Mouse (Mus musculus): ENCODE data around the gene Olfr281. TPM values are rescaled to one million over a fixed set of nuclear protein-coding genes. Genes with fewer than 3 reads are reported as not detected.
A peak's percentile ranks its signal among the peaks of the same experiment; 100 is the strongest.
"Not testable (repeated sequence)": the region's sequence is repeated elsewhere in the genome, so short reads cannot be mapped to it uniquely, and the experiment has no call there.

Gene Olfr281
- not detected in 2 replicates for polyA plus RNA-seq (2012; rRNA removed)

- Histone ChIP-seq H3K27me3 (ENCODE audit: control insufficient read depth, insufficient read depth, low read length) (no peaks in the 10 kb centered on the region), H3K4me1 (ENCODE audit: control insufficient read depth, insufficient read depth, low read length) (no peaks in the 10 kb centered on the region), H3K27ac (ENCODE audit: insufficient read depth, low read length) (no peak within 1 kb of the TSS), H3K4me3 (replicated peaks; ENCODE audit: insufficient read depth, low read depth, low read length) (no peak within 1 kb of the TSS)
- no peak for TF ChIP-seq POLR2A (IDR thresholded peaks at IDR 0.05; ENCODE audit: borderline replicate concordance, insufficient read depth, low read length)
- no peak for TF ChIP-seq CTCF (IDR thresholded peaks at IDR 0.05; ENCODE audit: borderline replicate concordance, insufficient read depth, low read depth, low read length)
- WGBS, result 92% methylated on average over 7 of the region's 7 CpGs
- no peak for DNase-seq
Measured at GRCm38 (mm10) chr15:98452288-98452687, at the start of gene Olfr281. Olfr281 (plus strand) TSS chr15:98452588.

GRCm38 (mm10) chr15:98408406-98409060, 43.9 kb upstream of the Olfr281 start:
- Histone ChIP-seq H3K4me1 (ENCODE audit: control insufficient read depth, insufficient read depth, low read length) (no peaks in the 10 kb centered on the region), H3K4me3 (replicated peaks; ENCODE audit: insufficient read depth, low read depth, low read length) (no peak overlapping the region), H3K27ac (ENCODE audit: insufficient read depth, low read length) (no peak overlapping the region), H3K27me3 (ENCODE audit: control insufficient read depth, insufficient read depth, low read length) (no peaks in the 10 kb centered on the region)
- TF ChIP-seq POLR2A (IDR thresholded peaks at IDR 0.05; ENCODE audit: borderline replicate concordance, insufficient read depth, low read length) (no peak), CTCF (IDR thresholded peaks at IDR 0.05; ENCODE audit: borderline replicate concordance, insufficient read depth, low read depth, low read length) (peak; percentile 28; the same call in 1 of the 2 replicates)
- DNase-seq, result no peak
- 74% methylated on average over 17 of the region's 17 CpGs for WGBS

- TF ChIP-seq POLR2A (IDR thresholded peaks at IDR 0.05; ENCODE audit: borderline replicate concordance, insufficient read depth, low read length) (no peak), CTCF (IDR thresholded peaks at IDR 0.05; ENCODE audit: borderline replicate concordance, insufficient read depth, low read depth, low read length) (no peak)
- Histone ChIP-seq H3K27me3 (ENCODE audit: control insufficient read depth, insufficient read depth, low read length) (no peaks in the 10 kb centered on the region), H3K4me1 (ENCODE audit: control insufficient read depth, insufficient read depth, low read length) (no peaks in the 10 kb centered on the region), H3K4me3 (replicated peaks; ENCODE audit: insufficient read depth, low read depth, low read length) (no peak overlapping the region), H3K27ac (ENCODE audit: insufficient read depth, low read length) (no peak overlapping the region)
- DNase-seq, result no peak
- WGBS, result 51% methylated on average over 2 of the region's 2 CpGs
Measured at GRCm38 (mm10) chr15:98409635-98410034, 42.8 kb upstream of the Olfr281 start.

- Histone ChIP-seq H3K27me3 (ENCODE audit: control insufficient read depth, insufficient read depth, low read length) (no peaks in the 10 kb centered on the region), H3K4me1 (ENCODE audit: control insufficient read depth, insufficient read depth, low read length) (no peaks in the 10 kb centered on the region), H3K4me3 (replicated peaks; ENCODE audit: insufficient read depth, low read depth, low read length) (no peak overlapping the region), H3K27ac (ENCODE audit: insufficient read depth, low read length) (no peak overlapping the region)
- no peak for DNase-seq
- TF ChIP-seq CTCF (IDR thresholded peaks at IDR 0.05; ENCODE audit: borderline replicate concordance, insufficient read depth, low read depth, low read length) (no peak), POLR2A (IDR thresholded peaks at IDR 0.05; ENCODE audit: borderline replicate concordance, insufficient read depth, low read length) (no peak)
- WGBS, result 86% methylated on average over 9 of the region's 9 CpGs
Measured at GRCm38 (mm10) chr15:98410249-98410648, 42.1 kb upstream of the Olfr281 start.

GRCm38 (mm10) chr15:98415996-98416395, 36.4 kb upstream of the Olfr281 start:
- Histone ChIP-seq H3K27me3 (ENCODE audit: control insufficient read depth, insufficient read depth, low read length) (no peaks in the 10 kb centered on the region), H3K4me1 (ENCODE audit: control insufficient read depth, insufficient read depth, low read length) (no peaks in the 10 kb centered on the region), H3K27ac (ENCODE audit: insufficient read depth, low read length) (no peak overlapping the region), H3K4me3 (replicated peaks; ENCODE audit: insufficient read depth, low read depth, low read length) (no peak overlapping the region)
- TF ChIP-seq POLR2A (IDR thresholded peaks at IDR 0.05; ENCODE audit: borderline replicate concordance, insufficient read depth, low read length) (no peak), CTCF (IDR thresholded peaks at IDR 0.05; ENCODE audit: borderline replicate concordance, insufficient read depth, low read depth, low read length) (no peak)
- 76% methylated on average over 4 of the region's 4 CpGs for WGBS
- DNase-seq, result no peak

- H3K27me3 ChIP-seq (ENCODE audit: control insufficient read depth, insufficient read depth, low read length); H3K27ac ChIP-seq (ENCODE audit: insufficient read depth, low read length); DNase-seq; H3K4me1 ChIP-seq (ENCODE audit: control insufficient read depth, insufficient read depth, low read length); H3K4me3 ChIP-seq (replicated peaks; ENCODE audit: insufficient read depth, low read depth, low read length): not testable (repeated sequence)
Measured at GRCm38 (mm10) chr15:98416802-98417201, 35.6 kb upstream of the Olfr281 start.

- not testable (repeated sequence) for H3K27ac ChIP-seq (ENCODE audit: insufficient read depth, low read length); H3K27me3 ChIP-seq (ENCODE audit: control insufficient read depth, insufficient read depth, low read length); DNase-seq; H3K4me3 ChIP-seq (replicated peaks; ENCODE audit: insufficient read depth, low read depth, low read length); H3K4me1 ChIP-seq (ENCODE audit: control insufficient read depth, insufficient read depth, low read length)
- peak; percentile 35; the same call in 1 of the 2 replicates for TF ChIP-seq CTCF (IDR thresholded peaks at IDR 0.05; ENCODE audit: borderline replicate concordance, insufficient read depth, low read depth, low read length)
- WGBS, result 100% methylated on average over 1 of the region's 3 CpGs
Measured at GRCm38 (mm10) chr15:98417285-98417684, 35.1 kb upstream of the Olfr281 start.

GRCm38 (mm10) chr15:98418096-98418495, 34.3 kb upstream of the Olfr281 start:
- WGBS, result 58% methylated on average over 7 of the region's 7 CpGs
- Histone ChIP-seq H3K27me3 (ENCODE audit: control insufficient read depth, insufficient read depth, low read length) (no peaks in the 10 kb centered on the region), H3K4me1 (ENCODE audit: control insufficient read depth, insufficient read depth, low read length) (no peaks in the 10 kb centered on the region), H3K4me3 (replicated peaks; ENCODE audit: insufficient read depth, low read depth, low read length) (no peak overlapping the region), H3K27ac (ENCODE audit: insufficient read depth, low read length) (no peak overlapping the region)
- TF ChIP-seq CTCF (IDR thresholded peaks at IDR 0.05; ENCODE audit: borderline replicate concordance, insufficient read depth, low read depth, low read length) (no peak), POLR2A (IDR thresholded peaks at IDR 0.05; ENCODE audit: borderline replicate concordance, insufficient read depth, low read length) (no peak)
- DNase-seq, result no peak

All from cerebellum, adult 2 months (tissue).